Mouse (Mus musculus): ENCODE measurements at regions not wholly inside any gene's neighbourhood (a gene's known extent, or its start where the extent isn't known, plus 50 kb on each side); places are given as distances from the start of the nearest gene placed in this dataset.

- no peak for TF ChIP-seq GATA1 (IDR thresholded peaks at IDR 0.05; ENCODE audit: borderline replicate concordance, low read length)
- TF ChIP-seq FLI1 (IDR thresholded peaks at IDR 0.05; ENCODE audit: low read length) = no peak
These were observed 128.1 kb upstream of the Lhx1 start for GRCm38 (mm10) chr11:84653481-84653880.

All from megakaryocyte, embryonic 14.5 days (primary cell).